Mouse (Mus musculus): Measurements from ENCODE around the gene Sipa1l1.

Sipa1l1 gene

GRCm38 (mm10) chr12:82425853-82426252 lies 256.7 kb downstream of the Sipa1l1 start:
- DNase-seq (ENCODE audit: low spot score in 2 of 2), result no peak

- peak in 1 of 2 experiments; percentile 56 for DNase-seq (ENCODE audit: low spot score in 2 of 2)
These were observed 258.3 kb downstream of the Sipa1l1 start for GRCm38 (mm10) chr12:82427416-82427815.

GRCm38 (mm10) chr12:82428466-82428865 lies 259.3 kb downstream of the Sipa1l1 start:
- no peak for DNase-seq (ENCODE audit: low spot score in 2 of 2)

- DNase-seq (ENCODE audit: low spot score in 2 of 2), result no peak
These were observed 264.2 kb downstream of the Sipa1l1 start for GRCm38 (mm10) chr12:82433311-82433710.

- DNase-seq (ENCODE audit: low spot score in 2 of 2), result peak in 1 of 2 experiments; percentile 52
These were observed 265.5 kb downstream of the Sipa1l1 start for GRCm38 (mm10) chr12:82434591-82434990.

GRCm38 (mm10) chr12:82441479-82441878 lies 272.4 kb downstream of the Sipa1l1 start:
- no peak for DNase-seq (ENCODE audit: low spot score in 2 of 2)

GRCm38 (mm10) chr12:82446609-82447024 lies 277.5 kb downstream of the Sipa1l1 start:
- DNase-seq (ENCODE audit: low spot score in 2 of 2), result no peak

- no peak for DNase-seq (ENCODE audit: low spot score in 2 of 2)
These were observed 279.2 kb downstream of the Sipa1l1 start for GRCm38 (mm10) chr12:82448129-82448815.

GRCm38 (mm10) chr12:82452428-82452827 lies 283.3 kb downstream of the Sipa1l1 start:
- DNase-seq (ENCODE audit: low spot score in 2 of 2), result no peak

- DNase-seq (ENCODE audit: low spot score in 2 of 2), result no peak
These were observed 285.3 kb downstream of the Sipa1l1 start for GRCm38 (mm10) chr12:82454415-82454814.

GRCm38 (mm10) chr12:82455700-82456413 lies 286.7 kb downstream of the Sipa1l1 start:
- DNase-seq (ENCODE audit: low spot score in 2 of 2), result no peak

GRCm38 (mm10) chr12:82456414-82456805 lies 287.3 kb downstream of the Sipa1l1 start:
- no peak for DNase-seq (ENCODE audit: low spot score in 2 of 2)

GRCm38 (mm10) chr12:82457609-82458008 lies 288.5 kb downstream of the Sipa1l1 start:
- no peak for DNase-seq (ENCODE audit: low spot score in 2 of 2)

GRCm38 (mm10) chr12:82458017-82458416 lies 288.9 kb downstream of the Sipa1l1 start:
- DNase-seq (ENCODE audit: low spot score in 2 of 2), result no peak

GRCm38 (mm10) chr12:82467234-82467633 lies 298.1 kb downstream of the Sipa1l1 start:
- no peak for DNase-seq (ENCODE audit: low spot score in 2 of 2)

GRCm38 (mm10) chr12:82467641-82468040 lies 298.5 kb downstream of the Sipa1l1 start:
- peak; percentile 43 to 60 for DNase-seq (ENCODE audit: low spot score in 2 of 2)

GRCm38 (mm10) chr12:82468416-82468815 lies 299.3 kb downstream of the Sipa1l1 start:
- no peak for DNase-seq (ENCODE audit: low spot score in 2 of 2)

GRCm38 (mm10) chr12:82469706-82470361 lies 300.7 kb downstream of the Sipa1l1 start:
- peak; percentile 85 to 87 for DNase-seq (ENCODE audit: low spot score in 2 of 2)

GRCm38 (mm10) chr12:82470362-82470936 lies 301.3 kb downstream of the Sipa1l1 start:
- peak; percentile 73 to 87 for DNase-seq (ENCODE audit: low spot score in 2 of 2)

- no peak for DNase-seq (ENCODE audit: low spot score in 2 of 2)
These were observed 303.7 kb downstream of the Sipa1l1 start for GRCm38 (mm10) chr12:82472796-82473195.

GRCm38 (mm10) chr12:82473238-82473637 lies 304.1 kb downstream of the Sipa1l1 start:
- no peak for DNase-seq (ENCODE audit: low spot score in 2 of 2)

- DNase-seq (ENCODE audit: low spot score in 2 of 2), result no peak
These were observed 305.3 kb downstream of the Sipa1l1 start for GRCm38 (mm10) chr12:82474409-82474808.

Measured in right cerebral cortex, postnatal 36 days (tissue).